Mouse (Mus musculus): ENCODE measurements around the gene Pou4f1. TPM values are rescaled to one million over a fixed set of nuclear protein-coding genes. Genes with fewer than 3 reads are reported as not detected.
"Not testable (repeated sequence)": the region's sequence is repeated elsewhere in the genome, so short reads cannot be mapped to it uniquely, and the experiment has no call there.

The Pou4f1 gene
- 33.4 and 34.8 TPM in 2 replicates for polyA plus RNA-seq (2015; fragmentation: Nextera tagmentation; extraction: Ambion mirVana)

DNA sequence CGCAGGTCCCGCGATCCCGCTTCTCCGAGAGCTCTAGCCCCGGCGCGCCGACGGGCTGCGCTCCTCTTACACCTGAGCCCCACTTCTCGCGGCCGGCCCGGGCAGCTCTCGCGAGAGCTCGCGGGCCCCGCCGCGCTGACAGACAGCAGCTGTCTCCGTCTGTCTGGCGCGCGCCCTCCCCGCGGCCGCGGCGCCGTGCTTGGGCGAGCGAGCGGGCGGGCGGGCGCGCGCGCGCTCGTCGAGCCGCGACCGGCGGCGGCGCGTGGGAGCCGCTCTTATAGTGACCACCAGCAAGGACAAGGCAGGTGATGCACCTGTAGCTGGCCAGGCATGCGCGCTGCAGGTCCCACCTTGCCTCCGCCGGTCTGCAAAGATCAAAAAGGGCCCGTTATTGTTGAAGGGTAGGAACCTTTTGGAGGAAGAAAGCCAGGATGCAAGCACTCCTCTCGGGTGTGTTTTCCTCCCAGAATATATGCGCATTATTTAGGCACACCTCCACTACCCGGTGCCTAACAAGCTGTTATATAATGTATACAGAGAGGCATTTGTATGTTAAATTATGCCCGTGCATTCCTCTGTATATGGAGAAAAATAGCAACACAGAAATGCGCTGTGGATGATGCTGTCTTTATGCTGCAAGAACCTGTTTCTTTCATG lies at the start of gene Pou4f1:
TSS of gene Pou4f1 (minus strand) at position 34 of the 657 bp plus-strand sequence.
- H3K27ac ChIP-seq (ENCODE audit: low read depth, low read length), result peak within 1 kb of the TSS; percentile 56; the same call in 1 of the 2 replicates
- no peaks in the 10 kb centered on the region for H3K9me3 ChIP-seq (ENCODE audit: control insufficient read depth, low read length)
- peak within 1 kb of the TSS; percentile 82 for H3K4me2 ChIP-seq (ENCODE audit: low read length)
- H3K27me3 ChIP-seq (replicated peaks; ENCODE audit: control insufficient read depth, insufficient read depth, low read length), result peaks cover 56% of the 10 kb centered on the region
- under 1% methylated on average over 61 of the region's 62 CpGs for WGBS
- peak; percentile 93 for ATAC-seq
- peak within 1 kb of the TSS; percentile 65 for H3K4me3 ChIP-seq (ENCODE audit: low read length)
- H3K9ac ChIP-seq (ENCODE audit: low read depth, low read length), result peak within 1 kb of the TSS; percentile 65
- H3K36me3 ChIP-seq (ENCODE audit: control insufficient read depth, insufficient read depth, low read length), result no peaks in the 10 kb centered on the region
- H3K4me1 ChIP-seq (ENCODE audit: control insufficient read depth, insufficient read depth, low read depth, low read length), result peaks cover 25% of the 10 kb centered on the region

DNA sequence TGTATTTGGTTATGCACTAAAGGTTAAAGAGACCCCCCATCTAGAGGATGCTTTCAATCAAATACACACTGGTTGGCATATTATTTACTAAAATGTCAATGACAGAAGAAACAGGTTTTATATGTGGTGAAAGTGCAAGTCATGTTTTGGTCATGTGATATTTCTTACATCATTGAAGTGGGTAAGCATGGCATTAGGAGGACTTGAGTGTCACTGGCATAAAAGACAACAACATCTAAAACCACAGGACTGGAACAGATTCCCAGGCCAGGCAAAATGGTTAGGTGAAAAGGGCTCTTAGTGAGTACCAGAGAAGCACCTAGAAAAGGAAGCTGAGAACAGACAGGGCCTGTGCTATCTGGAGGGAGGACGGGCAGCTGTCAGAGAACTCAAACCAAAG lies 43.9 kb upstream of the Pou4f1 start:
- ATAC-seq, result no peak

DNA sequence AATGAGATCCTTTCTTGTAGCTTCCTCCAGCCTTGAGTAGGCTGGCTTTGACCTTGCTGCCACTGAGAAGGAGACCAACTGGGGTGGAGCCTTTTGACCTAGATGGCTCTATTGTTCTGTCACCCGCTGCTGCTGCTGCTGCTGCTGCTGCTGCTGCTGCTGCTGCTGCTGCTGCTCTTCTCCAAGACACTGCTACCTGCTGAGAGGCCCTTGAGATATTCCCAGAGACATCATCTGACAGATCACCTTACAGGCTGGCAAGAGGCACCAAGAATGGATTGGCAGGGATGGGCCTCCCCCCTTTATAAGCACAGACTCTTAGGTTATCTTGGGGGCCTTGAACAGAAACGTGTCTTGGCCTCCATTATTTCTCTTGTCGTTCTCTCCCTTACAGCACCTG lies 35.0 kb upstream of the Pou4f1 start:
- H3K36me3 ChIP-seq (ENCODE audit: control insufficient read depth, insufficient read depth, low read length), result peaks cover 27% of the 10 kb centered on the region
- not testable (repeated sequence) for H3K4me2 ChIP-seq (ENCODE audit: low read length); ATAC-seq

More for the DNA sequence above, 43.9 kb upstream of the Pou4f1 start:
- H3K4me1 ChIP-seq (ENCODE audit: control insufficient read depth, insufficient read depth, low read depth, low read length), result no peaks in the 10 kb centered on the region
- H3K27me3 ChIP-seq (replicated peaks; ENCODE audit: control insufficient read depth, insufficient read depth, low read length), result no peaks in the 10 kb centered on the region
- no peak overlapping the region for H3K27ac ChIP-seq (ENCODE audit: low read depth, low read length)
- no peaks in the 10 kb centered on the region for H3K9me3 ChIP-seq (ENCODE audit: control insufficient read depth, low read length)
- H3K36me3 ChIP-seq (ENCODE audit: control insufficient read depth, insufficient read depth, low read length), result 0 out of 2 replicates have a peak, but pooled peaks cover 2% of the 10 kb centered on the region
- H3K9ac ChIP-seq (ENCODE audit: low read depth, low read length), result no peak overlapping the region
- no peak overlapping the region for H3K4me2 ChIP-seq (ENCODE audit: low read length)
- no peak overlapping the region for H3K4me3 ChIP-seq (ENCODE audit: low read length)
- WGBS, result 88% methylated on average over 1 of the region's 1 CpGs

DNA sequence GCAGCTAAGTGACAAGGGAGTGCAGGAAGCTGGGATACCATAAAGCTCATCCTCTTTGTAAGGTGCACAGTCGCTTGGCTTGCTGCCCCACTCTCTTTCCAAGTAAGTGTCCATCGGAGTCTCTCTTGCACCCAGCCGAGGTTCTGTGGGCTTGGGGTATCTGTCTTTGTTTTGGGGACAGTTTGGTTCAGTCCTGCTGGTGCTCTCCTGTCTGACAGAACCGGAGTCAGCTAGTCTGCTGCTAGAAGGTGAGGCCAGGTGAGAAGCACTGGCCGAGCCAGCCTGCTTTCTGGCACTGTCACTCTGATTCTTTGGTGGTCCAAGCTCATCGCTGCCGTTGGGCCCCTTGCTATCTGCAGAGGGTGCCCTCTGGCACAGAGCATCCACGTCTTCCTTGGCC lies 12.0 kb upstream of the Pou4f1 start:
- Histone ChIP-seq H3K9ac (ENCODE audit: low read depth, low read length) (no peak overlapping the region), H3K4me2 (ENCODE audit: low read length) (no peak overlapping the region), H3K9me3 (ENCODE audit: control insufficient read depth, low read length) (no peaks in the 10 kb centered on the region), H3K4me1 (ENCODE audit: control insufficient read depth, insufficient read depth, low read depth, low read length) (no peaks in the 10 kb centered on the region), H3K4me3 (ENCODE audit: low read length) (no peak overlapping the region), H3K27me3 (replicated peaks; ENCODE audit: control insufficient read depth, insufficient read depth, low read length) (peaks cover 9% of the 10 kb centered on the region), H3K27ac (ENCODE audit: low read depth, low read length) (no peak overlapping the region), H3K36me3 (ENCODE audit: control insufficient read depth, insufficient read depth, low read length) (peaks cover 9% of the 10 kb centered on the region)
- ATAC-seq, result no peak
- 93% methylated on average over 8 of the region's 8 CpGs for WGBS

More for the DNA sequence above, 35.0 kb upstream of the Pou4f1 start:
- not testable (repeated sequence) for H3K4me1 ChIP-seq (ENCODE audit: control insufficient read depth, insufficient read depth, low read depth, low read length); H3K9me3 ChIP-seq (ENCODE audit: control insufficient read depth, low read length); H3K27me3 ChIP-seq (replicated peaks; ENCODE audit: control insufficient read depth, insufficient read depth, low read length); H3K9ac ChIP-seq (ENCODE audit: low read depth, low read length); H3K27ac ChIP-seq (ENCODE audit: low read depth, low read length); H3K4me3 ChIP-seq (ENCODE audit: low read length)
- WGBS, result 67% methylated on average over 3 of the region's 3 CpGs

DNA sequence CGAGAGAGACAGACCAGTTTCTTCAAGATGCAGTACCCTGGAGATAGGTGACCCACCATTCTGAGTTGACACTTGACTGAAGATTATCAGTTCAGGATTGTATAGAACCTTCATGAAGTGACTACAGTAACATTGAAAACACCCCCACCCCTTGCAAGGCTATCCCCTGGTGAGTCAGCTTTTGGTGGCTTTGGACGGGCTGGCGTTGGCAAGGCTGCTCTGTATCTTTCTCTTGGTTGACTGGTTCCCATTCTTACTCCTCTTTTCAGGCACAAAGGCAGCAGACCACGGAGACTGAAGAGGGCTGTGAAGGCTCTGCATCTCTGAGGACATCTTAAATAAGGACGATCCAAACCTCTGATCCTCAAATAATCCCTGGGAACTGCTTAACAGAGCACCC lies 10.8 kb upstream of the Pou4f1 start:
- no peaks in the 10 kb centered on the region for H3K9me3 ChIP-seq (ENCODE audit: control insufficient read depth, low read length)
- 72% methylated on average over 5 of the region's 5 CpGs for WGBS
- H3K4me1 ChIP-seq (ENCODE audit: control insufficient read depth, insufficient read depth, low read depth, low read length), result no peaks in the 10 kb centered on the region; the same call in none of the 2 replicates
- peaks cover 9% of the 10 kb centered on the region for H3K36me3 ChIP-seq (ENCODE audit: control insufficient read depth, insufficient read depth, low read length)
- no peak overlapping the region for H3K27ac ChIP-seq (ENCODE audit: low read depth, low read length)
- H3K9ac ChIP-seq (ENCODE audit: low read depth, low read length), result no peak overlapping the region
- H3K4me2 ChIP-seq (ENCODE audit: low read length), result no peak overlapping the region
- no peak overlapping the region for H3K4me3 ChIP-seq (ENCODE audit: low read length)
- H3K27me3 ChIP-seq (replicated peaks; ENCODE audit: control insufficient read depth, insufficient read depth, low read length), result peaks cover 18% of the 10 kb centered on the region
- ATAC-seq, result no peak

DNA sequence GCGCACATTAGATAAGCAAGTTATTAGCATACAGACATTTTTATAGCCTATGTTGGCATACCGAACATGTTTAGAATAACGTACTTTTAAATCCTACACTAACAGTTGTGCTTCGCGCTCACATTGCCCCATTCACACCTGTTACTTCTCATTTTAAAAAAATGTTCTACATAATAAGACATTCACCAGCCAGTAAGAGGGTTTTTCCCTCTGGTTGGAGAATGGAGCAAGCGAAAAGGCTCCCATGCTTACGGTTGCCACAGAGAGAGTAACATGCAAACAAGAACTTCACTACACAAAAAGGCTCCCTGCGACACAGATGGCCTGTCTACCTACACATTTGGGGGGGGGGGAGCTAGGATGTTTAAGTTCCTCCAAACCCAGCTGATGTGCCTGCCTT lies 9.8 kb upstream of the Pou4f1 start:
- Histone ChIP-seq H3K27me3 (replicated peaks; ENCODE audit: control insufficient read depth, insufficient read depth, low read length) (peaks cover 21% of the 10 kb centered on the region), H3K36me3 (ENCODE audit: control insufficient read depth, insufficient read depth, low read length) (peaks cover 9% of the 10 kb centered on the region), H3K9ac (ENCODE audit: low read depth, low read length) (no peak overlapping the region), H3K4me1 (ENCODE audit: control insufficient read depth, insufficient read depth, low read depth, low read length) (peaks cover 6% of the 10 kb centered on the region), H3K27ac (ENCODE audit: low read depth, low read length) (no peak overlapping the region), H3K4me3 (ENCODE audit: low read length) (no peak overlapping the region), H3K4me2 (ENCODE audit: low read length) (no peak overlapping the region), H3K9me3 (ENCODE audit: control insufficient read depth, low read length) (no peaks in the 10 kb centered on the region)
- ATAC-seq, result no peak
- WGBS, result 93% methylated on average over 8 of the region's 8 CpGs

DNA sequence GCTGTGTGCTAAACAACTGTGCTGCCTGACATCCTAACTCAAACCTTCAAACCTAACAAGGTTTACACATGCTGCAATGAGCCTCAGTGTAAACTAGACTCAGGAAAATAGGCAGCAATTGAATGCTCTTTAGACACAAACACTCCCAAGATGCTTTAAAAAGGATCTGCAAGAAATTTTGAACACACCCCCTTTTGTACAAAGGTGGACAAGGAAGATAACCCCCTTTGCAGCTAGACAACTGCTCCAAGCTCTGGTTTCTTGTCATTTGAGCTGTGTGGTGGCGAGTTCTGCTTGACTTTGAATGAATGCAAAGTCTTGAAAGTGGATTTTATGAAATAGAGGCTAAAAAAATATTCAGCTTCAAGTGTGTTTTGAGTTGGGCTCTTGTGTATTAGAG lies 7.6 kb upstream of the Pou4f1 start:
- Histone ChIP-seq H3K4me2 (ENCODE audit: low read length) (no peak overlapping the region), H3K4me3 (ENCODE audit: low read length) (no peak overlapping the region), H3K27ac (ENCODE audit: low read depth, low read length) (no peak overlapping the region), H3K36me3 (ENCODE audit: control insufficient read depth, insufficient read depth, low read length) (peaks cover 9% of the 10 kb centered on the region), H3K9me3 (ENCODE audit: control insufficient read depth, low read length) (no peaks in the 10 kb centered on the region), H3K27me3 (replicated peaks; ENCODE audit: control insufficient read depth, insufficient read depth, low read length) (peaks cover 39% of the 10 kb centered on the region), H3K9ac (ENCODE audit: low read depth, low read length) (no peak overlapping the region), H3K4me1 (ENCODE audit: control insufficient read depth, insufficient read depth, low read depth, low read length) (peaks cover 6% of the 10 kb centered on the region)
- ATAC-seq, result no peak
- 81% methylated on average over 1 of the region's 1 CpGs for WGBS

DNA sequence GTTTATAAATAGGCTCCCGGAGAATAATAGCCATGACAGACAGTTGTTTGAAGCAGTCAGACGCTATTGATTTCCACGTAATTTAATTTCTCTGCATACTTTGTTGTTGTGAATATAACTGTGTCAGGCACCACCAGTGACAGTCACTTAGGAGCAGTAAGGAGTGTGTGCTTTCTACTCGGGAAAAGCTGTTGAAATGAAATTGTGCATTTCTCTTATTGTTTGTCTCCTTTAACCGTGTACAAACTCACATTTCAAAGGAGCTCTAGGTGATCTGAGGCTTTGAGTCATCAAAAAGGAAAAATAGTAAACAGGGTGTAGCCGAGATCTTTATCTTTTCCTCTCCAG lies 798 bp upstream of the Pou4f1 start:
- Histone ChIP-seq H3K36me3 (ENCODE audit: control insufficient read depth, insufficient read depth, low read length) (no peaks in the 10 kb centered on the region), H3K4me2 (ENCODE audit: low read length) (peak overlapping the region; percentile 82), H3K4me3 (ENCODE audit: low read length) (no peak overlapping the region), H3K4me1 (ENCODE audit: control insufficient read depth, insufficient read depth, low read depth, low read length) (peaks cover 26% of the 10 kb centered on the region), H3K27ac (ENCODE audit: low read depth, low read length) (no peak overlapping the region), H3K27me3 (replicated peaks; ENCODE audit: control insufficient read depth, insufficient read depth, low read length) (peaks cover 52% of the 10 kb centered on the region), H3K9me3 (ENCODE audit: control insufficient read depth, low read length) (no peaks in the 10 kb centered on the region), H3K9ac (ENCODE audit: low read depth, low read length) (no peak overlapping the region)
- WGBS, result 3% methylated on average over 6 of the region's 6 CpGs
- no peak for ATAC-seq

DNA sequence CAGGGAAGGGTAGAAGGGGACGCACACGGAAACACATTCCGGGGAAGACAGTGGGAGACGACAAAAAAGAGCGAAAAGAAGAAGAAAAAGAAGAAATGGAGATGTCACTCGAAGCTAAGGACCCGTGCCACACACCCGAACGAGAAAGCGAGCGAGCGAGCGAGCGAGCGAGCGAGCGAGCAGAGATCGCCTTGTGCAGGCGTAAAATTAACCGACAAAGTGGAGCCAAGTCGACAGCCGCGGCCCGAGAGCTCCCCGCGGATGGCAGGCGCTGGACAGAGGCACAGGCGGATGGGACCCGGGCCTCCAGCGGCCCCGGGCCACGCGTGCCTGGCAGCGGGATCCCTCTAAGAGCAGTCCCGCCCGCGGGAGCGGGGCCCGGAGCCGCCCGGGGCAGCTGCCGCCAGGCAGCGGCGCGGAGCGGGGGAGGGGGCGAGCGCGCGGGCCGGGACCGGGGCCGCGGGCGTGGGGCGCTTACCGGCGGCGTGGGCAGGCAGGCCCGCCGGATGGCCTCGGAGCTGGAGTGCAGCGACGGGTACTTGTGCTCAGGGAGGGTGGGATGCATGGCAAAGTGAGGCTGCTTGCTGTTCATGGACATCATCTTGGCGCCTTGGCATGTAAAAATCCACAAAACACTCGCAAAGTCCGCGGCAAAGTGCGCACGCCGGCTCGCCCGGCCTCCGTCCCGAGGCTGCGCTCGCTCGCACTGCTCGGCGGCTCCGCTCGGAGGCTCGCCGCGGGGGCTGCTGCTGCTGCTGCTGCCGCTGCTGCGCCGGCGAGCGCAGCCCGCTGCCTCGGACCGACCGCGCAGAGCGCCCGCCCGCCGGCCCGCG lies 450 bp downstream of the Pou4f1 start:
- H3K27me3 ChIP-seq (replicated peaks; ENCODE audit: control insufficient read depth, insufficient read depth, low read length), result peaks cover 56% of the 10 kb centered on the region
- ATAC-seq, result peak; percentile 76; the same call in 1 of the 2 replicates
- H3K9ac ChIP-seq (ENCODE audit: low read depth, low read length), result peak overlapping the region; percentile 65
- WGBS, result under 1% methylated on average over 76 of the region's 101 CpGs
- peaks cover 20% of the 10 kb centered on the region for H3K4me1 ChIP-seq (ENCODE audit: control insufficient read depth, insufficient read depth, low read depth, low read length)
- peak overlapping the region; percentile 82 for H3K4me2 ChIP-seq (ENCODE audit: low read length)
- H3K9me3 ChIP-seq (ENCODE audit: control insufficient read depth, low read length), result no peaks in the 10 kb centered on the region
- peak overlapping the region; percentile 65 for H3K4me3 ChIP-seq (ENCODE audit: low read length)
- peak overlapping the region; percentile 56; the same call in 1 of the 2 replicates for H3K27ac ChIP-seq (ENCODE audit: low read depth, low read length)
- H3K36me3 ChIP-seq (ENCODE audit: control insufficient read depth, insufficient read depth, low read length), result no peaks in the 10 kb centered on the region

Data from hindbrain, embryonic 16.5 days (tissue).